Mouse (Mus musculus) hindbrain, embryonic 15.5 days (tissue): ENCODE data around the gene Srgap2. TPM values are rescaled to one million over a fixed set of nuclear protein-coding genes. Genes with fewer than 3 reads are reported as not detected.
"Not testable (repeated sequence)": the region's sequence is repeated elsewhere in the genome, so short reads cannot be mapped to it uniquely, and the experiment has no call there.

Experiments used
- ATAC-seq: fragments of 200-750 bp; cut with Nextera tagmentation; 2 replicates; pipeline ENCODE4 v1.8.0; 2017; ENCODE audit warnings: low read depth, moderate number of reproducible peaks, moderate TSS enrichment; ENCODE audit not compliant: low FRiP score
- H3K27ac ChIP-seq: fragments of 300-500 bp; sonication (generic); replicated peaks from 2 replicates; pipeline ENCODE4 v1.5.1; 2015; ENCODE audit warnings: mild to moderate bottlenecking, inconsistent platforms
- H3K27me3 ChIP-seq: fragments of 300-500 bp; sonication (generic); 2 replicates; pipeline ENCODE4 v1.6.1; 2015; ENCODE audit warnings: control low read depth, inconsistent platforms
- H3K36me3 ChIP-seq: fragments of 300-500 bp; sonication (generic); 2 replicates; pipeline ENCODE4 v1.6.1; 2015; ENCODE audit warnings: control low read depth, inconsistent platforms
- H3K4me1 ChIP-seq: fragments of 300-500 bp; sonication (generic); replicated peaks from 2 replicates; pipeline ENCODE4 v1.6.1; 2015; ENCODE audit warnings: control low read depth, inconsistent platforms
- H3K4me2 ChIP-seq: fragments of 300-500 bp; sonication (generic); 2 replicates; pipeline ENCODE4 v1.6.1; 2015; ENCODE audit warnings: moderate library complexity, mild to moderate bottlenecking, inconsistent platforms
- H3K4me3 ChIP-seq: fragments of 300-500 bp; sonication (generic); 2 replicates; pipeline ENCODE4 v1.5.1; 2015; ENCODE audit warnings: mild to moderate bottlenecking, inconsistent platforms
- H3K9ac ChIP-seq: fragments of 300-500 bp; sonication (generic); 2 replicates; pipeline ENCODE4 v1.6.1; 2015; ENCODE audit warnings: inconsistent platforms
- H3K9me3 ChIP-seq: fragments of 300-500 bp; sonication (generic); 2 replicates; pipeline ENCODE4 v1.6.1; 2016; ENCODE audit warnings: control low read depth, inconsistent platforms
- WGBS: fragments of 180-500 bp; shearing (Covaris S2); methylation state at CpG from one replicate; pipeline ENCODE4 v1.1.7; 2015; 5-methylcytosine and 5-hydroxymethylcytosine counted together
- polyA plus RNA-seq: library from polyadenylated mRNA; unstranded; fragments of >200 nt; fragmentation: Nextera tagmentation; extraction: Ambion mirVana; gene quantifications from 2 replicates; pipeline ENCODE4 v1.2.1, GENCODE M21; 2015

Srgap2 gene
- polyA plus RNA-seq, result 22.6 and 28.3 TPM in 2 replicates

GRCm38 (mm10) chr1:131527281-131528080 lies at the start of gene Srgap2, which contains the start of gene Fam72a:
Gene Srgap2 (minus strand): TSS chr1:131527352.
Gene Fam72a (plus strand): TSS chr1:131527903.
- Histone ChIP-seq H3K9me3 (no peaks in the 10 kb centered on the region), H3K4me3 (peak within 1 kb of the TSS; percentile 93), H3K27ac (peak within 1 kb of the TSS; percentile 89), H3K9ac (peak within 1 kb of the TSS; percentile 93), H3K4me1 (peaks cover 39% of the 10 kb centered on the region), H3K36me3 (no peaks in the 10 kb centered on the region), H3K4me2 (peak within 1 kb of the TSS; percentile 93), H3K27me3 (no peaks in the 10 kb centered on the region)
- peak; percentile 98 for ATAC-seq
- WGBS, result under 1% methylated on average over 44 of the region's 44 CpGs

GRCm38 (mm10) chr1:131573721-131574120 lies 46.6 kb upstream of the Srgap2 start:
- no peaks in the 10 kb centered on the region for H3K36me3 ChIP-seq
- H3K9ac ChIP-seq, result no peak overlapping the region
- no peak overlapping the region for H3K4me2 ChIP-seq
- ATAC-seq, result no peak; the same call in 1 of the 2 replicates
- H3K4me1 ChIP-seq, result no peaks in the 10 kb centered on the region
- H3K27me3 ChIP-seq, result no peaks in the 10 kb centered on the region
- no peak overlapping the region for H3K27ac ChIP-seq
- WGBS, result 93% methylated on average over 14 of the region's 14 CpGs
- no peak overlapping the region for H3K4me3 ChIP-seq
- no peaks in the 10 kb centered on the region for H3K9me3 ChIP-seq

- no peak for ATAC-seq
- Histone ChIP-seq H3K4me2 (no peak overlapping the region), H3K9me3 (no peaks in the 10 kb centered on the region), H3K4me3 (no peak overlapping the region), H3K27ac (no peak overlapping the region), H3K9ac (no peak overlapping the region), H3K27me3 (no peaks in the 10 kb centered on the region), H3K36me3 (no peaks in the 10 kb centered on the region), H3K4me1 (no peaks in the 10 kb centered on the region)
- 94% methylated on average over 4 of the region's 4 CpGs for WGBS
Observed at GRCm38 (mm10) chr1:131570391-131570790, 43.2 kb upstream of the Srgap2 start.

GRCm38 (mm10) chr1:131569721-131570120 lies 42.6 kb upstream of the Srgap2 start:
- no peak overlapping the region for H3K4me2 ChIP-seq

GRCm38 (mm10) chr1:131566056-131566455 lies 38.9 kb upstream of the Srgap2 start:
- not testable (repeated sequence) for H3K27me3 ChIP-seq, H3K9me3 ChIP-seq, ATAC-seq, H3K9ac ChIP-seq, H3K4me1 ChIP-seq, H3K27ac ChIP-seq, H3K4me3 ChIP-seq, H3K36me3 ChIP-seq
- H3K4me2 ChIP-seq, result peak overlapping the region; percentile 23; the same call in 1 of the 2 replicates
- 30% methylated on average over 11 of the region's 11 CpGs for WGBS

More at GRCm38 (mm10) chr1:131569721-131570120, 42.6 kb upstream of the Srgap2 start:
- WGBS, result 94% methylated on average over 6 of the region's 6 CpGs
- Histone ChIP-seq H3K4me1 (no peaks in the 10 kb centered on the region), H3K4me3 (no peak overlapping the region), H3K36me3 (no peaks in the 10 kb centered on the region), H3K27me3 (no peaks in the 10 kb centered on the region), H3K27ac (no peak overlapping the region), H3K9ac (no peak overlapping the region), H3K9me3 (no peaks in the 10 kb centered on the region)
- no peak for ATAC-seq

- no peak overlapping the region for H3K4me3 ChIP-seq
- no peaks in the 10 kb centered on the region for H3K4me1 ChIP-seq
- no peaks in the 10 kb centered on the region for H3K36me3 ChIP-seq
- H3K27me3 ChIP-seq, result no peaks in the 10 kb centered on the region
- WGBS, result 97% methylated on average over 2 of the region's 2 CpGs
- no peak overlapping the region for H3K27ac ChIP-seq
- no peaks in the 10 kb centered on the region for H3K9me3 ChIP-seq
- H3K9ac ChIP-seq, result no peak overlapping the region
- H3K4me2 ChIP-seq, result no peak overlapping the region
- no peak for ATAC-seq
Observed at GRCm38 (mm10) chr1:131562081-131562480, 34.9 kb upstream of the Srgap2 start.

GRCm38 (mm10) chr1:131560500-131560899 lies 33.3 kb upstream of the Srgap2 start:
- H3K4me3 ChIP-seq, result no peak overlapping the region
- no peaks in the 10 kb centered on the region for H3K4me1 ChIP-seq
- H3K36me3 ChIP-seq, result no peaks in the 10 kb centered on the region
- H3K9me3 ChIP-seq, result no peaks in the 10 kb centered on the region
- no peak for ATAC-seq
- no peaks in the 10 kb centered on the region for H3K27me3 ChIP-seq
- no peak overlapping the region for H3K9ac ChIP-seq
- no peak overlapping the region for H3K27ac ChIP-seq
- no peak overlapping the region for H3K4me2 ChIP-seq

GRCm38 (mm10) chr1:131555042-131555812 lies 28.1 kb upstream of the Srgap2 start:
- H3K9me3 ChIP-seq, result no peaks in the 10 kb centered on the region
- H3K36me3 ChIP-seq, result no peaks in the 10 kb centered on the region
- peaks cover 5% of the 10 kb centered on the region for H3K4me1 ChIP-seq
- peak; percentile 98 for ATAC-seq
- H3K4me2 ChIP-seq, result peak overlapping the region; percentile 51
- H3K27ac ChIP-seq, result peak overlapping the region; percentile 91
- no peaks in the 10 kb centered on the region for H3K27me3 ChIP-seq
- 3% methylated on average over 13 of the region's 13 CpGs for WGBS
- H3K9ac ChIP-seq, result peak overlapping the region; percentile 49
- peak overlapping the region; percentile 4; the same call in 1 of the 2 replicates for H3K4me3 ChIP-seq

GRCm38 (mm10) chr1:131553428-131553827 lies 26.3 kb upstream of the Srgap2 start:
- Histone ChIP-seq H3K9ac (no peak overlapping the region), H3K36me3 (no peaks in the 10 kb centered on the region), H3K4me2 (no peak overlapping the region), H3K4me3 (no peak overlapping the region), H3K27me3 (no peaks in the 10 kb centered on the region), H3K27ac (no peak overlapping the region), H3K9me3 (no peaks in the 10 kb centered on the region), H3K4me1 (peaks cover 5% of the 10 kb centered on the region)
- no peak for ATAC-seq

GRCm38 (mm10) chr1:131551956-131552355 lies 24.8 kb upstream of the Srgap2 start:
- peaks cover 5% of the 10 kb centered on the region for H3K4me1 ChIP-seq
- H3K9ac ChIP-seq, result no peak overlapping the region
- no peak for ATAC-seq
- no peaks in the 10 kb centered on the region for H3K36me3 ChIP-seq
- no peak overlapping the region for H3K4me2 ChIP-seq
- no peaks in the 10 kb centered on the region for H3K9me3 ChIP-seq
- H3K27me3 ChIP-seq, result no peaks in the 10 kb centered on the region
- WGBS, result 92% methylated on average over 2 of the region's 2 CpGs
- no peak overlapping the region for H3K27ac ChIP-seq
- no peak overlapping the region for H3K4me3 ChIP-seq

GRCm38 (mm10) chr1:131548494-131549365 lies 21.6 kb upstream of the Srgap2 start:
- no peak overlapping the region for H3K27ac ChIP-seq
- no peak for ATAC-seq
- no peaks in the 10 kb centered on the region for H3K4me1 ChIP-seq
- H3K4me2 ChIP-seq, result no peak overlapping the region
- H3K9ac ChIP-seq, result no peak overlapping the region
- H3K27me3 ChIP-seq, result no peaks in the 10 kb centered on the region
- 44% methylated on average over 8 of the region's 8 CpGs for WGBS
- no peaks in the 10 kb centered on the region for H3K9me3 ChIP-seq
- H3K4me3 ChIP-seq, result no peak overlapping the region
- no peaks in the 10 kb centered on the region for H3K36me3 ChIP-seq
